Mouse (Mus musculus): ENCODE data around the gene Gm10153. TPM values are rescaled to one million over a fixed set of nuclear protein-coding genes. Genes with fewer than 3 reads are reported as not detected.
"Not testable (repeated sequence)": the region's sequence is repeated elsewhere in the genome, so short reads cannot be mapped to it uniquely, and the experiment has no call there.

The Gm10153 gene
- polyA plus RNA-seq, 1 experiment from 2014 or later: not detected

DNA sequence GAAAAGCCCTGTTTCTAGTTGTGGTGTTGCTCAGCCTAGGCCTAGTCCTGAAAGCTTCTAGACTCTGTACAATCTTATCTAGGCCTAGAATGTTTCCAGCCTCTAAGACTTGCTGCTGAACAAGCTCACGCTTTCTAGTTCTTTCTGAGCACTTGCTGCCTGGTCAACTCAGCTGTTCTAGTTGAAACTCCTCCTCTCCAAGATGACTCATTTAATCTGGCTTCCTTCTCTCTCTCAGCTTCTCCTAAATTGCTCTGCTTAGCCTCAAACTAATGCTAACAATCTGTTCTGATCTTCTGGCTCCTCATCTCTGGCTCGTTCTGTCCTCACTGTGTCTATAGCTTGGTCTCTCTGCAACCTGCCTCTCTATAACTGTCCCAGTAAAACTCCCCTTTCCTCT lies 8.6 kb upstream of the Gm10153 start:
- 65% methylated on average over 2 of the region's 2 CpGs for WGBS (ENCODE audit: insufficient replicate concordance)
- Histone ChIP-seq H3K36me3 (ENCODE audit: control insufficient read depth, insufficient read depth, low read length) (no peaks in the 10 kb centered on the region), H3K4me2 (no peak overlapping the region), H3K9ac (ENCODE audit: low read depth, low read length) (no peak overlapping the region), H3K27me3 (ENCODE audit: control insufficient read depth, insufficient read depth, low read length) (no peaks in the 10 kb centered on the region), H3K9me3 (replicated peaks; ENCODE audit: control insufficient read depth, low read length) (no peaks in the 10 kb centered on the region), H3K4me1 (ENCODE audit: control insufficient read depth, insufficient read depth, low read length) (no peaks in the 10 kb centered on the region), H3K4me3 (ENCODE audit: low read depth, low read length) (no peak overlapping the region), H3K27ac (ENCODE audit: low read depth, low read length) (no peak overlapping the region)
- ATAC-seq (replicated peaks; ENCODE audit: insufficient number of reproducible peaks, low FRiP score, low TSS enrichment): no peak

DNA sequence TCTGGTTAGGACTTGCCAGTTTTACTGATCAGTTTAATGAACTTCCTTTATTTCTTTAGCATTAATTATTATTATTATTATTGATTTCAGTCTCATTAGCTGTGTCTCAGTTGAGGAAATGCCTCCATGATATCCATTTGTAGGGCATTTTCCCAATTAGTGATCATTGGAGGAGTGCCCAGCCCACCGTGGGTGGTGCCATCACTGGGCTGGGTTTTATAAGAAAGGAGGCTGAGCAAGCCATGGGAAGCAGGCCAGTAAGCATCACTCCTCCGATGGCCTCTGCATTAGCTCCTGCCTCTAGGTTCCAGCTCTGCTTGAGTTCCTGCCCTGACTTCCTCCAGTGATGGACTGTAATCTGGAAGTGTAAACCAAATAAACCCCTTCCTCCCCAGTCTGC lies 2.0 kb downstream of the Gm10153 start:
- H3K27me3 ChIP-seq (ENCODE audit: control insufficient read depth, insufficient read depth, low read length): no peaks in the 10 kb centered on the region
- H3K9me3 ChIP-seq (replicated peaks; ENCODE audit: control insufficient read depth, low read length): no peaks in the 10 kb centered on the region
- H3K4me1 ChIP-seq (ENCODE audit: control insufficient read depth, insufficient read depth, low read length): no peaks in the 10 kb centered on the region
- no peak overlapping the region for H3K9ac ChIP-seq (ENCODE audit: low read depth, low read length)
- no peaks in the 10 kb centered on the region for H3K36me3 ChIP-seq (ENCODE audit: control insufficient read depth, insufficient read depth, low read length)
- no peak for ATAC-seq (replicated peaks; ENCODE audit: insufficient number of reproducible peaks, low FRiP score, low TSS enrichment)
- no peak overlapping the region for H3K4me2 ChIP-seq
- no peak overlapping the region for H3K4me3 ChIP-seq (ENCODE audit: low read depth, low read length)
- WGBS (ENCODE audit: insufficient replicate concordance): 72% methylated on average over 2 of the region's 2 CpGs
- no peak overlapping the region for H3K27ac ChIP-seq (ENCODE audit: low read depth, low read length)

DNA sequence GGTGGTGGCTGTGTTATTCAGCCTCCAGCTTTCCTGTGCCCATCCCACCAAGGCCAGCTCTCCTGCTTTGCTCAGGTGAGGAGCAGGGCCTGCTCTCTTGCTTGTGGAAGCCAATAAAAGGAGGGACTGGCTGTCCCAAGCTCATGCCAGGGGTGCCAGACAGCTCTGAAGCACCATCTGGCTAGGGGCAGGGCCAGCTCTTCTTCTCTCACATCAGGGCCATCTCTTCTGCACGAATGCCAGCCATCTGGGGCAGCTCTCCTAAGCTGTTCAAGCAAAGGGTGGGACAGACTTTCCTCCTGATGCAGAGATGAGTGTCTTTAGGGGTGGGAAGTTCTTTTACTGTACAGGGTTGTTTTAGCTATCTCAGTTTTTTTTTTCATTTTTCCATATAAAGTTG lies 9.2 kb downstream of the Gm10153 start:
- no peaks in the 10 kb centered on the region for H3K4me1 ChIP-seq (ENCODE audit: control insufficient read depth, insufficient read depth, low read length)
- H3K27ac ChIP-seq (ENCODE audit: low read depth, low read length): no peak overlapping the region
- no peaks in the 10 kb centered on the region for H3K36me3 ChIP-seq (ENCODE audit: control insufficient read depth, insufficient read depth, low read length)
- H3K4me2 ChIP-seq: no peak overlapping the region
- H3K9ac ChIP-seq (ENCODE audit: low read depth, low read length): no peak overlapping the region
- H3K27me3 ChIP-seq (ENCODE audit: control insufficient read depth, insufficient read depth, low read length): no peaks in the 10 kb centered on the region
- H3K4me3 ChIP-seq (ENCODE audit: low read depth, low read length): no peak overlapping the region
- H3K9me3 ChIP-seq (replicated peaks; ENCODE audit: control insufficient read depth, low read length): no peaks in the 10 kb centered on the region
- ATAC-seq (replicated peaks; ENCODE audit: insufficient number of reproducible peaks, low FRiP score, low TSS enrichment): no peak
- WGBS (ENCODE audit: insufficient replicate concordance): 27% methylated on average over 1 of the region's 1 CpGs

DNA sequence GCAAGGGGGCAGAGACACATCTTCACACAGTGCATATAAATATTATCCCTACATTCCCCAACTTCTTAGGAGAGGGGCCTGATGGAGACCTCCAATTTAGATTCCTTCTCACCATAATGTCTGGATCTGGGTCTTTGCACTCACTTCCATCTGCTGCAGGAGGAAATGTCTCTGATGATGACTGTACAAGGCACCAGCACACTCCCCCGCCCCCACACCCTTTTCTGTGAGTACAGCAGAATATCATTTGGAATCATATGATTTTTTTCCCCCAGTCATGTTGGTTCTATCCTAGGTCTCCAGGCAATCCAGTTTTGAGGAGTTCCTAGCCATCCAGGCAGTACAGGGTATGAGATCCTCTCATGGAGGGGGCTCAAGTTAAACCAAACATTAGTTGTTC lies 11.5 kb downstream of the Gm10153 start:
- 75% methylated on average over 1 of the region's 1 CpGs for WGBS (ENCODE audit: insufficient replicate concordance)
- Histone ChIP-seq H3K27me3 (ENCODE audit: control insufficient read depth, insufficient read depth, low read length) (no peaks in the 10 kb centered on the region), H3K27ac (ENCODE audit: low read depth, low read length) (no peak overlapping the region), H3K9ac (ENCODE audit: low read depth, low read length) (no peak overlapping the region), H3K4me3 (ENCODE audit: low read depth, low read length) (no peak overlapping the region), H3K4me1 (ENCODE audit: control insufficient read depth, insufficient read depth, low read length) (no peaks in the 10 kb centered on the region), H3K9me3 (replicated peaks; ENCODE audit: control insufficient read depth, low read length) (no peaks in the 10 kb centered on the region), H3K4me2 (no peak overlapping the region), H3K36me3 (ENCODE audit: control insufficient read depth, insufficient read depth, low read length) (no peaks in the 10 kb centered on the region)
- no peak for ATAC-seq (replicated peaks; ENCODE audit: insufficient number of reproducible peaks, low FRiP score, low TSS enrichment)

DNA sequence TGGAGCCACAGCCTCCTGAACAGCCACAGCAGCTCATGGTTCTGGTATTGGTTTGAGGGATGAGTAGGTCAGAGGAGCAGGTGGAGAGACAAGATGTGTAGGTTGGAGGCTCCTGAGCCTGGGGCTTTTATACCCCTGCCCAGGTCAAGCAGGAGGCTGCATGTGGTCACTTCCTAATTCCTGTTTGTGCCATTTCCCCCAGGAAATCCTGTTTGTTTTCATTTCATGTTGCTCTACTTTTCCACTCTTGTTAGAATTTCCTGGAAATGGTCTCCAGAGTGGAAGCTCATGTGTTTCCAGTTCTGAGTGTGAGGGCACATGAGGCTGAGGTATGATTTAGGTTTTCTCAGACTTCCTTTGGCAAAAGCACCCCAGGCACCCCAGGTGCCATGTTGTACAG lies 14.3 kb downstream of the Gm10153 start, which contains the start of gene Krtap5-2:
Gene Krtap5-2, minus strand, starts transcription at position 101 of the 400 bp plus-strand sequence.
- H3K27me3 ChIP-seq (ENCODE audit: control insufficient read depth, insufficient read depth, low read length); H3K9ac ChIP-seq (ENCODE audit: low read depth, low read length); ATAC-seq (replicated peaks; ENCODE audit: insufficient number of reproducible peaks, low FRiP score, low TSS enrichment); H3K36me3 ChIP-seq (ENCODE audit: control insufficient read depth, insufficient read depth, low read length); H3K4me1 ChIP-seq (ENCODE audit: control insufficient read depth, insufficient read depth, low read length); H3K27ac ChIP-seq (ENCODE audit: low read depth, low read length); H3K4me2 ChIP-seq; H3K4me3 ChIP-seq (ENCODE audit: low read depth, low read length); H3K9me3 ChIP-seq (replicated peaks; ENCODE audit: control insufficient read depth, low read length): not testable (repeated sequence)

DNA sequence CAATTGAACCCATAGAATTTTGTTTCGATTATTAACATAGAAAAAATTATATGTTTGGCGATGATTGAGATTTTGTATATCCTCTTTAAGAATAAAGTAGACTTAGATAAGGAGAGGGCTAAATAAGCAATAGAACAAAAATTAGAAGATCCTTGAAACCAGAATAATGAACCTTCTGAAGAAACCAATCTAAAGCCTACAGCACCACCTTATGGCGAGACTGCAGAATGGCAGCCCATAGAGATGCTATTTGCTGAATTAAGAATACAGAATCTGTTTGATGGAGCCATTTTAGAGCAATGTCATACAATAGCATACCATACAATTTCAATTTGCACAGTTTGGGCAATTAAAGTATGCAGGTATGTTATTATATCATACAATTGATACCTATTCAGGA lies 20.4 kb downstream of the Gm10153 start:
- Histone ChIP-seq H3K27me3 (ENCODE audit: control insufficient read depth, insufficient read depth, low read length) (no peaks in the 10 kb centered on the region), H3K36me3 (ENCODE audit: control insufficient read depth, insufficient read depth, low read length) (no peaks in the 10 kb centered on the region), H3K4me2 (no peak overlapping the region), H3K9ac (ENCODE audit: low read depth, low read length) (no peak overlapping the region), H3K4me3 (ENCODE audit: low read depth, low read length) (no peak overlapping the region), H3K9me3 (replicated peaks; ENCODE audit: control insufficient read depth, low read length) (no peaks in the 10 kb centered on the region), H3K4me1 (ENCODE audit: control insufficient read depth, insufficient read depth, low read length) (no peaks in the 10 kb centered on the region), H3K27ac (ENCODE audit: low read depth, low read length) (no peak overlapping the region)
- no peak for ATAC-seq (replicated peaks; ENCODE audit: insufficient number of reproducible peaks, low FRiP score, low TSS enrichment)
- WGBS (ENCODE audit: insufficient replicate concordance): 42% methylated on average over 3 of the region's 3 CpGs

DNA sequence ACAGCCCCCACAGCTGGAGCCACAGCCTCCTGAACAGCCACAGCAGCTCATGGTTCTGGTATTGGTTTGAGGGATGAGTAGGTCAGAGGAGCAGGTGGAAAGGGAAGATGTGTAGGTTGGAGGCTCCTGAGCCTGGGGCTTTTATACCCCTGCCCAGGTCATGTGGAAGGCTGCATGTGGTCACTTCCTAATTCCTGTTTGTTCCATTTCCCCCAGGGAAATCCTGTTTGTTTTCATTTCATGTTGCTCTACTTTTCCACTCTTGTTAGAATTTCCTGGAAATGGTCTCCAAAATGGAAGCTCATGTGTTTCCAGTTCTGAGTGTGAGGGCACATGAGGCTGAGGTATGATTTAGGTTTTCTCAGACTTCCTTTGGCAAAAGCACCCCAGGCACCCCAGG lies 24.6 kb downstream of the Gm10153 start, which contains the start of gene Gm4553:
Gene Gm4553, minus strand, starts transcription at position 101 of the 400 bp plus-strand sequence.
- H3K9me3 ChIP-seq (replicated peaks; ENCODE audit: control insufficient read depth, low read length); H3K4me3 ChIP-seq (ENCODE audit: low read depth, low read length); H3K9ac ChIP-seq (ENCODE audit: low read depth, low read length); H3K27me3 ChIP-seq (ENCODE audit: control insufficient read depth, insufficient read depth, low read length); H3K4me1 ChIP-seq (ENCODE audit: control insufficient read depth, insufficient read depth, low read length); H3K4me2 ChIP-seq; H3K27ac ChIP-seq (ENCODE audit: low read depth, low read length); H3K36me3 ChIP-seq (ENCODE audit: control insufficient read depth, insufficient read depth, low read length); ATAC-seq (replicated peaks; ENCODE audit: insufficient number of reproducible peaks, low FRiP score, low TSS enrichment): not testable (repeated sequence)

DNA sequence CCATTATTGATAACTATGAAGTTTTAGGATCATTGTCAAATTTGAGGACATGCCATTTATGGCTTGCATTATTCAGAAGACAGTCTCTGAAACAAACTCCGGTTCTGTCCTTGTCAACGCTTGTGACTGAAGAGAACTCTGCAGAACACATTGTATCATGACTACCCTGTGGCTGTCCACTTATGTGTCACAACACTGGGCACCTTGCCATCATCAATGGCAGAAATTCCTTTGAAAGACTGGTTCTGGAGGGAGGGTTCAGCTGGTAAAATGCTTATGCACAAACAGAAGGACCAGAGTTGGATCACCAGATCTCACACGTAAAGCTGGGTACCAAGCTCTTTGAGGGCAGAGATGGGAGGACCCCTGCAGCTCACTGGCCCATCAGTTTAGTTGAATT lies 30.8 kb downstream of the Gm10153 start:
- ATAC-seq (replicated peaks; ENCODE audit: insufficient number of reproducible peaks, low FRiP score, low TSS enrichment): no peak
- no peaks in the 10 kb centered on the region for H3K36me3 ChIP-seq (ENCODE audit: control insufficient read depth, insufficient read depth, low read length)
- no peak overlapping the region for H3K9ac ChIP-seq (ENCODE audit: low read depth, low read length)
- H3K9me3 ChIP-seq (replicated peaks; ENCODE audit: control insufficient read depth, low read length): no peaks in the 10 kb centered on the region
- H3K4me3 ChIP-seq (ENCODE audit: low read depth, low read length): no peak overlapping the region
- WGBS (ENCODE audit: insufficient replicate concordance): 85% methylated on average over 3 of the region's 3 CpGs
- H3K4me1 ChIP-seq (ENCODE audit: control insufficient read depth, insufficient read depth, low read length): no peaks in the 10 kb centered on the region
- H3K27me3 ChIP-seq (ENCODE audit: control insufficient read depth, insufficient read depth, low read length): 0 out of 2 replicates have a peak, but pooled peaks cover 2% of the 10 kb centered on the region
- H3K27ac ChIP-seq (ENCODE audit: low read depth, low read length): no peak overlapping the region
- H3K4me2 ChIP-seq: no peak overlapping the region

DNA sequence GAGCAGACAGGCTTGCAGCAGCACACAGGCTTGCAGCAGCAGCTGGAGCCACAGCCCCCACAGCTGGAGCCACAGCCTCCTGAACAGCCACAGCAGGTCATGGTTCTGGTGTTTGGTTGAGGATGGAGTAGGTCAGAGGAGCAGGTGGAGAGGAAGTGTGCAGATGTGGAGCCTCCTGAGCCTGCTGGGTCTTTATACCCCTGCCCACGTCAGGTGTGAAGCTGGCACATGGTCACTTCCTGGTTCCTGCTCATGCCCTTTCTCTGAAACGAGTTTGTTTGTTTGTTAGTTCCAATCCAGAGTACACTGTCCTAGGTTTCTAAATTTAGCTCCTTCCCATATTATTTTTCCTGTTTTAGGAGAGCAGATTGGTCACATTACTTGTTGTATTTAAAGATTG lies 33.2 kb downstream of the Gm10153 start, which contains the start of gene Gm29735:
Gene Gm29735, minus strand, starts transcription at position 101 of the 400 bp plus-strand sequence.
- H3K9ac ChIP-seq (ENCODE audit: low read depth, low read length); ATAC-seq (replicated peaks; ENCODE audit: insufficient number of reproducible peaks, low FRiP score, low TSS enrichment); H3K27ac ChIP-seq (ENCODE audit: low read depth, low read length); H3K4me2 ChIP-seq; H3K4me1 ChIP-seq (ENCODE audit: control insufficient read depth, insufficient read depth, low read length); H3K4me3 ChIP-seq (ENCODE audit: low read depth, low read length); H3K9me3 ChIP-seq (replicated peaks; ENCODE audit: control insufficient read depth, low read length); H3K36me3 ChIP-seq (ENCODE audit: control insufficient read depth, insufficient read depth, low read length); H3K27me3 ChIP-seq (ENCODE audit: control insufficient read depth, insufficient read depth, low read length): not testable (repeated sequence)
- WGBS (ENCODE audit: insufficient replicate concordance): 30% methylated on average over 2 of the region's 2 CpGs

All from heart, embryonic 11.5 days (tissue).